Mouse (Mus musculus) embryonic stem cell, embryonic (primary cell): ENCODE data around the gene Atox1.

Experiments
- CTCF ChIA-PET, 4 experiments: fragments of 300-600 bp in 2 of 4; fragments of 350-600 bp in 2 of 4; sonication (Branson Sonifier 250); formaldehyde crosslinking; loops; one replicate each; lab custom pipeline; 2022; ENCODE audit warnings: inconsistent platforms in 2 of 4; lab: Charles Lee
- POLR2A ChIA-PET, 4 experiments: fragments of 300-600 bp in 2 of 4; fragments of 350-600 bp in 2 of 4; sonication (Branson Sonifier 250); formaldehyde crosslinking; loops; one replicate each; lab custom pipeline; 2022; ENCODE audit warnings: antibody characterized with exemption in 4 of 4, inconsistent platforms in 1 of 4; lab: Charles Lee

Atox1 gene

DNA sequence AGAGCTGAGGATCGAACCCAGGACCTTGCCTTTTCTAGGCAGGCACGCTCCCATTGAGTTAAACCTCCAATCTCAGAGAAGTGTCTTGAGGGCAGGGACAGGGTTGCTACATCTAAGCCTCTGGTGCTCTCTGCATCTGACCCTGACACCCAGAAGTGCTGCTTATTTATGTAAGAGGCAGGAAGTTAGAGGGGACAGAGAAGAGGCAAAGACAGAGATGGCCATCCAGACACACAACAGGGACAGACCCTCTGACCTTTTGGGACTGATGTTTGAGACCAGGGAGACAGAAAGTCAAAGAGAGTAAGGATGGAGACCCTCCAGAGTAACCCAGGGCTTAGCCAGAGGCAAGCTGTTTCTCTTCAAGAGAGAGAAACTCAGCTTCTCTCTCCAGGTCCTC lies 31.1 kb downstream of the Atox1 start:
- POLR2A ChIA-PET, result interaction anchor here in 3 of 4 experiments (0.6 to 24.7 kb wide), 14 partner anchors 10 to 332 kb away, joined by 3 to 542 read pairs (median 6); partner anchors contain the start of genes G3bp1 (in 1 of the 3), Gm2a (in 1 of the 3) and Sparc (in 1 of the 3)

DNA sequence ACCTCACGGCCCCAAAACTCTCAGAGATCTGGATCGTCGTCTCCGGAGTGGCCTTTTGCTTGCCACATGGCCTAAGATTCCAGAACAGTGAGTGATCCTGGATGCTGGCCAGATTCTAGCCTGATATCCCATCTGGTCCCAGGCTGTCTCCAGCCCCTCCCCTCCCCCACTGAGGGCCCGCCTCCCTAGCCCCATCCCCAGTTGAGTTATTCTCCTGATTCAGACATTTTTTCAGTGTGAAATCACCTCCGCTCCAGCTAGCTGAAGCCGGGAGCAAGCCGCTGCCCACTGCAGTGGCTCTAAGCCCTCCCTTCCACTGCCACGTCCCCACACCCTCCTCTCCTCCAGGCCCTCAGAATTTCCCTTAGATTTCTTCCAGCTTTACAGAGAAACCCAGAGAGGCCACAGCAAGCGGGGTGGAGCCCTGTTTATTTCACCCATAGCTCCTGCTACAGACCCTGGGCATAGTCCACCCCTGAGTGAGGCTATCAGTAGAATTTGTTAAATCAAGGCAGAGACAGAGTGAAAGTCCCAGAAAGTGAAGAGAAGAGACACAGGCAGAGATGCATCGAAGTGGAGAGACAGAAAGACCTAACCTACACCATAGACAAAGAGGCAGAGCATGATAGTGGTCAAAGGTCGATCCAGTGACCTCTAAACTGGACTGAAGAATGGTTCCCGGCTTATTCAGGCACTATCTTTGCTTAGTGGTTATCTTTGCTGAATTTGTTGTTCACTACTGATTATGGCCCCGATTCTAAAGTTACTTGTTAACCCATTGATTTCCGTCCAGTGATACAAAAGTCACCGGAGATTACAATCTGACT lies 32.6 kb downstream of the Atox1 start:
- CTCF ChIA-PET, result interaction anchor here in 2 of 4 experiments (0.8 to 2.6 kb wide), 4 partner anchors 16 to 55 kb away, joined by 3 to 8 read pairs (median 5); no protein-coding TSS in a partner anchor
- POLR2A ChIA-PET, result interaction anchor here (0.6 to 26.5 kb wide), 17 partner anchors 2 to 42 kb away, joined by 3 to 542 read pairs (median 4); partner anchors contain the start of genes G3bp1 (in 2 of the 4) and Sparc (in 1 of the 4)

More for the DNA sequence above, 31.1 kb downstream of the Atox1 start:
- CTCF ChIA-PET, result interaction anchor here in 3 of 4 experiments (0.6 to 2.0 kb wide), 5 partner anchors 11 to 42 kb away, joined by 3 to 6 read pairs (median 3); no protein-coding TSS in a partner anchor

DNA sequence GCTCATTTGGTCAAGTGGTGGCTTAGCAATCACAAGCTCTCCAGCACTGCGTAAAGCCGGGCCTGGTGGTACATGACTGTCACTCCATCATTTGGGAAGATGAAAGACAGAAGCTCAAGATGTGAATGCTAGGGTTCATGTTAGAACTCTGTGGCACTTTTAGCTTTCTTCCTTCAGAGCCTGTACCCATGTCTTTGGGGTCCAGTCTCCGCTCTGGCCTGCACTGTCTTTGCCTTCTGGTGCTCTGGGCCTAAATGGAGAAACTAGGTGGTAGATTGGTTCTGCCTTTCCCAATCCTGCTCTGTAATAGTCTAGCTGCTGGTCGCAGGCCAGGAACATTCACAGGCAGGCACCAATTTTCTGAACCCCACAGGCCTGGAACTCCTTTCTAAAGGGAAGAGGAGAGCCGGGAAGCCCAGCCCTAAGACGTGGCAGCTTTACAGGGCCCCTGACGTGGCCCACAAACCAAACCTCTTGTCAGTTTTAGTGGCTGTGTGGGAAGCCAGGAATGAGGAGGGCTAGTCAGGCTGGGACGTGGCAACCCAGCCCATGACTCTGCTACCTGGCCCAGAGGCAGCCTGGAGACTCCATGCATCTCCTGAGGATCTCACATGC lies 36.2 kb downstream of the Atox1 start:
- ChIA-PET CTCF (interaction anchor here (0.6 to 1.7 kb wide), 9 partner anchors 15 to 266 kb away, joined by 3 to 10 read pairs (median 3); no protein-coding TSS in a partner anchor), POLR2A (interaction anchor here in 3 of 4 experiments (0.6 to 26.5 kb wide), 27 partner anchors 5 to 512 kb away, joined by 3 to 542 read pairs (median 4); partner anchors contain the start of genes G3bp1 (in 3 of the 3), Atox1 (in 2 of the 3) and Sparc (in 1 of the 3))

DNA sequence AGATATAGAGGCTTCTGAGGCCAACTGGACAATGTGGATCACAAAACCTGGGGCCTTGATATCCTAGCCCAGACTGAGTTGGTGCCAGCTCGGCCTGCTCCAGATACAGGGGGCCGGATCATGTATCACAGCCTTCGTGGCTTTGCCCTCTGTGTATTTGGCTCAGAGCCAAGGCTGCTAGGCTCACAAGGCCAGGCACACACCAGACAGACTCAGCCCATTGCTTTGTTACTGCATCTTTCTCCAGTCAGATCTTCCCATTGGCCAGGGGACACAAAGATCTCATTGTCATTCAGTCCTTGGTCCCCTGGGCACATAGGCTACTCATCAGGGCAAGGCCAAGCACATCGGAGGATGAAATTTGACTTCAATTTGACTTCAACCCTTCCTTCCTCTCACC lies 37.3 kb downstream of the Atox1 start:
- POLR2A ChIA-PET, result interaction anchor here in 3 of 4 experiments (0.6 to 26.5 kb wide), 20 partner anchors 7 to 223 kb away, joined by 3 to 542 read pairs (median 8); partner anchors contain the start of genes G3bp1 (in 3 of the 3), Atox1 (in 2 of the 3) and Sparc (in 1 of the 3)
- CTCF ChIA-PET, result interaction anchor here in 2 of 4 experiments (1.0 to 1.6 kb wide), 2 partner anchors 19 to 34 kb away, joined by 3 to 4 read pairs; no protein-coding TSS in a partner anchor

DNA sequence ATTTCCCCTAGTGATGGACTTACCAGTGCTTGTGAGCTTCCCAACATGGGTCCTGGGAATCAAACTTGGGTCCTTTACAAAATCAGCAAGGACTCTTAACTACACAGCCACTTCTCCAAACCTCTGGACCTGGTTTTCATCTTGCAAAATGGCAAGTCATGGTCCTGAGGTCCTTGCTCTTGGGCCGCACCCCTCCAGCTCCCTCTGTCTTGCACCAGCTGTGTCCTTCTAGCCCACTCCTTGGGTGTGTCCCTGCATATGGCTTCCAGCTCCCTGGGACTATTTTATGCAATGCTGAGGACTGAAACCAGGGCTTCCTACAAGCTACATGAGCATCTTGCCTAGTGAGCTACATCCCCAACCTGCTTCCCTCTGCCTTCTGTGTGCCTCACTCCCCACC lies 38.1 kb downstream of the Atox1 start, which contains the start of gene Sparc:
TSS of gene Sparc (minus strand) at position 206 of the 400 bp plus-strand sequence.
- ChIA-PET POLR2A (interaction anchor here in 3 of 4 experiments (0.7 to 26.5 kb wide), 14 partner anchors 7 to 101 kb away, joined by 3 to 542 read pairs (median 21); partner anchors contain the start of genes G3bp1 (in 2 of the 3) and Sparc (in 1 of the 3)), CTCF (interaction anchor here in 2 of 4 experiments (0.6 to 1.9 kb wide), 4 partner anchors 24 to 526 kb away, joined by 3 to 6 read pairs (median 3); no protein-coding TSS in a partner anchor)

DNA sequence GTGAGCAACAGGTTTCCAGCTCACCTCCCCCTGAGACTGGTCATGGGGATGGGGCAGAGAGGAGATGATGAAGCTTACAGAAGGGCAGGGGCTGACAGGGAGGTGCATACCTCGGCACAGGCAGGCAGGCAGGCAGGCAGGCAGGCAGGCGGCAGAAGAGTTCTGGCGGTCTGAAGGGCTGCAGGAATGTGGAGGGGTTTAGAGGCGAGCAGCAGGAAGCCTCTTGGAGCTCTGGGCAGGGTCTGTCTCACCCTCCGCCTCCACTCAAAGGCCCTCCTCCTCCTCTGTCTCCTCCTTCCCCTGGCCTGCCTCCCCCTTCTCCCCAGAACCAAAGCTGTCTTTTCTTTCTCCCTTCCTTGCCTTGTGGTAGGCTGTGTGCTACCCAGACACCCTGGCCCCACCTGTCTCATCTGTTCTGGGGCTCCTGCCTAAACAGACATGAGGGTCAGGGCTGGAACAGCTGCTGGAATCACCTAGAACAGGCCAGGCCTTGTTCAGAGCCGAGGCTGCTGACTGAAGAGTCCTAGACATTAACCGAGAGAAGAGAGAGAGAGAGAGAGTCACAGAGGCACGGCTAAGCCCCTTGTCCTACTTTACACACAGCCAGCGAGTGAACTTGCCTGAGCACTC lies 41.2 kb downstream of the Atox1 start:
- POLR2A ChIA-PET, result interaction anchor here in 3 of 4 experiments (0.6 to 26.5 kb wide), 38 partner anchors 4 to 738 kb away, joined by 3 to 542 read pairs (median 4); partner anchors contain the start of genes Atox1 (in 2 of the 3), G3bp1 (in 2 of the 3), Gm2a (in 1 of the 3) and Sparc (in 1 of the 3)
- CTCF ChIA-PET, result interaction anchor here (0.7 to 1.8 kb wide), 13 partner anchors 9 to 1799 kb away, joined by 3 to 7 read pairs (median 3); no protein-coding TSS in a partner anchor

DNA sequence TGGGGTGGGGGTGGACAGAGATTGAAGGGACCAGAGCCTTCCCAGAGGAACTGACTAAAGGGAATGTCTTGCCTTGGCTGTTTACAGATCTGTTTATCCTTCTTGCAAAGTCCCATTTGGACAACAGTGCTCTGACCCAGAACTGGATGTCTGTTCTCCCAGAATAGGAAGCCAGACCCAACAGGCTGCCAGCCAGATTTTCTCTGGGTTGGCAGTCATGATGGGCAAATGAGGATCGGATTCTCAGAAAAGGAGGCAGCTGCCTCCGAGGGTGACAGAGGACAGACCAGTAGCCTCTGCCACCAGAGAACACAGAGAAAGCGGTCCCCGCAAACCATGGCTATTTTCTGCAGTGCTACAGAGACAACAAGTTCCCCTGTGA lies 41.8 kb downstream of the Atox1 start:
- POLR2A ChIA-PET, result interaction anchor here in 3 of 4 experiments (0.7 to 26.5 kb wide), 32 partner anchors 4 to 397 kb away, joined by 3 to 542 read pairs (median 5); partner anchors contain the start of genes Atox1 (in 2 of the 3), G3bp1 (in 2 of the 3), Gm2a (in 1 of the 3) and Sparc (in 1 of the 3)
- CTCF ChIA-PET, result interaction anchor here (0.7 to 2.2 kb wide), 12 partner anchors 9 to 261 kb away, joined by 3 to 7 read pairs (median 3); no protein-coding TSS in a partner anchor

DNA sequence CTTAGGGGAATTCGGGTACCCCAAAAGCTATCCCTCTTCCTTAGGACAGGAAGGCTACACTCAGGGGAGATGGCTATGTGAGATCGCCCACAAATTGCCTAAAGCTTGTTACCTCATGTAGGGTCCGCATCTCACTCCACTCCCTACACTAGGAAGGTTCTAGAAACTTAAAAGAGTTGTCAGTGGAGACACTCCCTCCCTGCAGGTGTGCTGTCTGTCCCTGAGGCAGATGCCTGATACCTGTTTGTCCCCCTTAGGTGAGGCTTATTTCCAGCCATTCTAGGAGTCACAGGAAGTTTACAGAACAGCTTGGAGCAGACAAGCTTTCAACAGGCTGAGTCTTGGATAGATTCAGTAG lies 42.4 kb downstream of the Atox1 start:
- CTCF ChIA-PET, result interaction anchor here in 3 of 4 experiments (0.9 to 2.2 kb wide), 6 partner anchors 11 to 32 kb away, joined by 3 to 7 read pairs (median 4); no protein-coding TSS in a partner anchor
- POLR2A ChIA-PET, result interaction anchor here (0.6 to 26.5 kb wide), 24 partner anchors 3 to 445 kb away, joined by 3 to 542 read pairs (median 13); partner anchors contain the start of genes Atox1 (in 3 of the 4), G3bp1 (in 3 of the 4) and Sparc (in 1 of the 4)

DNA sequence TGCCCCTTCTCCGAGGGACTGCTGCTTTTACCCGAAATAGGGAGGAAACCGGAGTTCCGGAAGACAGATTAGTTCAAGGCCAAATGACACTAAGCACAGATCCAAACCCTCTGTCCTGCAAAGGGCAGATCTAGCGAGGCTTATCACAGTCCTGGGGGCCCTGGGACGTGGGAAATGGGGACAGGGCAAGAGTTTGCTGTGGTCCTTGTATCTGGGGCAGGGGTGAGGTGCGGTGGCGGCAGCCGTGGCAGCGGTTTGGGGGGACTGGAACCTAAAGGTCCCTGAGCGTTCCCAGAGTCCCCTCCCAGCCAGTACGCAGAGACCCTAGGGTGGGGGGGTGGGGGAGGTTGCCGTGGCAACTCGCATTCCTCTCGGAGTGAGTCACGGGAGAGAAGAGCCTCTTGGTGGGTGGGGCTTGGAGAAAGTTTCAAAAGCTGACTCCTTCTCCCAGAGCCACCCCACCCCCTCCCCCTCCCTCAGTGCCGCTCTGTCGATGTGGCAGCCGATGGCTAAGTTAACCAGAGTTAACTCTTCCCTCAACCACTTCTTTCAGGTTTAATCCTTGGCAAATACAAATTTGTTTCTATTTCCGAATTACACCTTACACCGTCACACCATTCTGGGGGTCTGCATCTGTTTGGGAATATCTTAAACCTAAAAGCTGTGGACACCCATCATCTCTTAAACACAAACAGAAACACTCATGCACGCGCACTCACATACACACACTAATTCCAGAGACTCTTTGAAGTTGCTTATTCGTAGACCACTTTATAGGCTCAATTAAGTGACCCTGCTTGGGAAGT lies 42.9 kb downstream of the Atox1 start:
- ChIA-PET POLR2A (interaction anchor here (0.6 to 26.5 kb wide), 28 partner anchors 3 to 444 kb away, joined by 3 to 542 read pairs (median 7); partner anchors contain the start of genes Atox1 (in 3 of the 4), G3bp1 (in 3 of the 4) and Sparc (in 1 of the 4)), CTCF (interaction anchor here in 3 of 4 experiments (0.9 to 2.2 kb wide), 6 partner anchors 12 to 32 kb away, joined by 3 to 7 read pairs (median 4); no protein-coding TSS in a partner anchor)

DNA sequence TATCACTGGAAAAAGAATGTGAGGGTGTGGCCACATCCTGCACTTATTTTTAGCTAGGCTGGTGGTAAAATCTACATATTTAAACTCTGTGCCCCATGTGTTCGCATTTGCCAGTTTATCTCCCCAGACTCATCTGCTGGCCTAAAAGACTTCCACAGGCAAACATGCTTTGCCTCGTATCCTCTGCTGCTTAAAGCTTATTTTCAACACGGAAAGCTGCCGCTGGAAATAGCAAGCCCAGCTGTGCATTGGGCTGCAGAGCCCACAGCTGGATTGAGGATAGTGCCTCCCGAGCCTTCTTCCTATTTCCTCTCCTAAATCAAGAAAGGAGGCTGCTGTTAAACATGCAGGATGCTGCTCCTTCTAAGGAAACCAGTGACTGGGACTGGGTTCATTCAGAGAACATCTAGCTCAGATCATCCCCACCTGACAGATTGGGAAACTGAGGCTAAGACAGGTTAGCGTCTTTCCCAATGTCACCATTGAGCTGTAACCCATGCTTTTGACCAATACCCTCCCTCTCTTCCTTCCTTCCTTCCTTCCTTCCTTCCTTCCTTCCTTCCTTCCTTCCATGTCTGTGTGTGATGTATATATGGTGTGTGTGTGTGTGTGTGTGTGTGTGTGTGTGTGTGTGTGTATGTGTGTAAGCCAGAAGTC lies 44.3 kb downstream of the Atox1 start:
- ChIA-PET CTCF (interaction anchor here in 2 of 4 experiments (1.0 to 2.5 kb wide), 4 partner anchors 12 to 43 kb away, joined by 4 to 11 read pairs (median 6); no protein-coding TSS in a partner anchor), POLR2A (interaction anchor here (0.7 to 26.5 kb wide), 28 partner anchors 8 to 317 kb away, joined by 3 to 542 read pairs (median 5); partner anchors contain the start of genes G3bp1 (in 4 of the 4), Atox1 (in 2 of the 4) and Sparc (in 1 of the 4))

DNA sequence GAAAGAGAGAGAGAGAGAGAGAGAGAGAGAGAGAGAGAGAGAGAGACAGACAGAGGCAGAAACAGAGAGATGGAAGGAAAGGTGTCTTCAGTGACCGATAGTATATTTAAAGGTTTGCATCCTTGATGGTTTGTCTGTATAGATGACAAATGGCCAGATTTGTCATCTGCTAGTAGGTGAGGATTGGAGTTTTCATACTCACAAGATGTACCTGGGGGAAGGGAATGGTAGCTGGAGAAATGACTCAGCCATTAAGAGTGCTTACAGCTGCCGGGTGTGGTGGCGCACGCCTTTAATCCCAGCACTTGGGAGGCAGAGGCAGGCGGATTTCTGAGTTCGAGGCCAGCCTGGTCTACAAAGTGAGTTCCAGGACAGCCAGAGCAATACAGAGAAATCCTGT lies 45.3 kb downstream of the Atox1 start:
- ChIA-PET CTCF (interaction anchor here (0.6 to 2.5 kb wide), 9 partner anchors 11 to 43 kb away, joined by 3 to 18 read pairs (median 5); no protein-coding TSS in a partner anchor), POLR2A (interaction anchor here (0.5 to 26.5 kb wide), 31 partner anchors 8 to 1950 kb away, joined by 3 to 542 read pairs (median 7); partner anchors contain the start of genes G3bp1 (in 3 of the 4), Atox1 (in 2 of the 4), Sparc (in 2 of the 4) and Gm2a (in 1 of the 4))

DNA sequence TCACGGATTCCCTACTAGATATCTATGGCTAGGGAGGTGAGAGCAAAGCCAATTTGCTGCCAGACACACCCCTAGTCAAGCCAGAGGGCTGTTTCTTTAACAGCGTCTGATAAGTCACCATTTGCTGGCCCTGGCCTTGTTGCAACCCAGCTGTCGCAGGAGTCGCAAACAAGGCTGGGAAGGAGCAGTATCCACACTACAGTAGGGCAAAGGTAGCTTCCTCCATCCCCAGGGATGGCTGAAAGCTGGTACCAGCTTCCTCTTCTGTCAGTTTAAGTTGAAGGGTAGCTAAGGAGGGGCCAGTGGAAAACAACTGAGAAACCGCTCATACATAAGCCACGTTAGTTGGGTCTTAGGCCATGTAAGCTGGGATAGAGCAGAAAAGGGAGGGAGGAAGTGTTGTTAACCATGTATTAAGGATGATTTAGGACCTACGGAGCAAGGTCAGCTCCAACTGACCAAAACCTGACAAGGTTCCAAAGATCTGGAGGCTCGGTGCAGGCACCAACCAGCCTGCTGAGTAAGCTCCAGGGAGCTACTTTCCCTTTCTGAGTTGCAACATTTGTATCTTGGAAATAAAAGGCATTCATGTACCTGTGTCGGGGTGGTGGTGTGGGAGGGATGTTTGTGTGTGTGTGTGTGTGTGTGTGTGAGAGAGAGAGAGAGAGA lies 45.9 kb downstream of the Atox1 start:
- CTCF ChIA-PET, result interaction anchor here (0.6 to 2.5 kb wide), 13 partner anchors 10 to 257 kb away, joined by 3 to 18 read pairs (median 4); no protein-coding TSS in a partner anchor
- POLR2A ChIA-PET, result interaction anchor here (0.6 to 26.5 kb wide), 30 partner anchors 9 to 1950 kb away, joined by 3 to 542 read pairs (median 6); partner anchors contain the start of genes Atox1 (in 2 of the 4), G3bp1 (in 2 of the 4), Sparc (in 2 of the 4) and Gm2a (in 1 of the 4)

DNA sequence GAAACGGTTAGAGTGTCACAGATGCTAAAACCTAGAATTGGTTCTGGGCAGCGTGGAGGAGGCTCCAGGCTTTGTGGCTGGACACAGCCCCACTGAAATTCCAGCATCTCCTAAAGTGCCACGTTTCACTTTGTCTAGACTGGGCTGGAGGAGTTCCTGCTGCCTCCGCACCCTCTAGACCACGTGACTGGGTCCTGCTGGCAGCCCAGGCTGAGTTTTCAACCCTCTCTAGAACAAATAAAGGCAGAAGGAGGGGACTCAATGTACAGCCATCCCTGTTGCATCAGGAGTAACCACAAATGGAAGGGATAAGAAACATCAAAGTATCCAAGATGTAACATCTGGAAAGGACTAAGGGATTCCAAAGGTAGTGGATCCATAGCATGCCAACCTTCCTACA lies 46.7 kb downstream of the Atox1 start:
- CTCF ChIA-PET, result interaction anchor here in 1 of 4 experiments (0.8 to 1.5 kb wide), 4 partner anchors 16 to 256 kb away, joined by 3 to 6 read pairs (median 3); no protein-coding TSS in a partner anchor
- POLR2A ChIA-PET, result interaction anchor here (0.6 to 26.5 kb wide), 20 partner anchors 8 to 1358 kb away, joined by 3 to 542 read pairs (median 8); partner anchors contain the start of genes Atox1 (in 2 of the 4), G3bp1 (in 2 of the 4) and Sparc (in 2 of the 4)

DNA sequence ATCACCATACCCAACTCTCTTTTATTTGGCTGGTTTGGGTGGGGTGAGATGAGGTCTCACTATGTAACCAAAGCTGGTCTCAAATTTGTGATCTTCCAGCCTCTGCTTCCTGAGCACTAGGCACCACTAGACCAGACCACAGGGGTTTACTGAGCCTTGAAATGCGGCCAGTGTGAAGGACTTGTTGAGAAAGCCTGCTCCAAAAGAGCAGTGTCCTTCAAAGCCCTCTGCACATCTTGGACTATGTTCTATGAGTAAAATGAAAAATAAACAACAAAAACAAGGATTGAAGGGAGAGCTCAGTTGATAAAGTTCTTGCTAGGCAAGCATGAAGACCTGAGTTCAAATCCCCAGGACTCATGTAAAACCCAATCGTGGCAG lies 47.6 kb downstream of the Atox1 start:
- POLR2A ChIA-PET, result interaction anchor here in 3 of 4 experiments (0.6 to 26.5 kb wide), 21 partner anchors 7 to 254 kb away, joined by 3 to 542 read pairs (median 5); partner anchors contain the start of genes Atox1 (in 2 of the 3), G3bp1 (in 2 of the 3) and Sparc (in 2 of the 3)
- CTCF ChIA-PET, result interaction anchor here in 3 of 4 experiments (0.7 to 1.4 kb wide), 3 partner anchors 24 to 215 kb away, joined by 3 to 4 read pairs (median 4); no protein-coding TSS in a partner anchor
